Mouse (Mus musculus) Patski (cell line): ENCODE measurements around the gene Pcgf5. TPM values are rescaled to one million over a fixed set of nuclear protein-coding genes. Genes with fewer than 3 reads are reported as not detected.

ENCODE experiments used
- ATAC-seq: fragments of 100-300 bp; one replicate; pipeline ENCODE4 v1.8.0; 2021
- CTCF ChIA-PET: fragments of 350-600 bp; sonication (Branson Sonifier 250); formaldehyde crosslinking; loops from one replicate; lab custom pipeline; 2022; ENCODE audit warnings: inconsistent platforms; lab: Charles Lee
- POLR2A ChIA-PET: fragments of 350-600 bp; sonication (Branson Sonifier 250); formaldehyde crosslinking; loops from one replicate; lab custom pipeline; 2022; ENCODE audit warnings: antibody characterized with exemption, inconsistent platforms; lab: Charles Lee
- DNase-seq: peaks from one replicate; pipeline ENCODE4 v3.0.0-alpha.2; 2011; ENCODE audit warnings: low read depth, low spot score
- H3K27me3 ChIP-seq: fragments of 371-371 bp; one replicate; pipeline ENCODE4 v1.5.1; 2021
- CTCF ChIP-seq: fragments of 100-300 bp; IDR thresholded peaks from one replicate; pipeline ENCODE4 v1.5.1; 2021
- in situ Hi-C: fragments of 300-500 bp; cut with MboI; formaldehyde crosslinking; loops from 3 replicates; pipeline ENCODE4 v1.11.1; 2018; ENCODE audit warnings: low pct_unique_long_range_greater_than_20kb, mixed read lengths
- polyA plus RNA-seq: library from polyadenylated mRNA; unstranded; gene quantifications from one replicate; pipeline ENCODE4 v1.2.3, GENCODE M21; 2021

Pcgf5 gene
- polyA plus RNA-seq, result 13.3 TPM

GRCm38 (mm10) chr19:36348161-36348800 is at the start of gene Pcgf5:
Pcgf5 (plus strand) TSS chr19:36348309.
- in situ Hi-C loops, result no loop called here
- H3K27me3 ChIP-seq, result peaks cover 20% of the 10 kb centered on the region
- POLR2A ChIA-PET, result no interaction called here
- CTCF ChIA-PET, result interaction anchor here (1.5 kb wide), 1 partner anchor 71 kb away, joined by 3 read pairs; no protein-coding TSS in a partner anchor
- ATAC-seq, result peak; percentile 70
- no peak for TF ChIP-seq CTCF
- no peak for DNase-seq

GRCm38 (mm10) chr19:36305542-36305941 is 42.6 kb upstream of the Pcgf5 start:
- ATAC-seq, result no peak
- no peak for TF ChIP-seq CTCF
- in situ Hi-C loops, result no loop called here
- POLR2A ChIA-PET, result no interaction called here
- peak; percentile 15 for DNase-seq
- CTCF ChIA-PET, result no interaction called here
- peaks cover 10% of the 10 kb centered on the region for H3K27me3 ChIP-seq

- DNase-seq, result no peak
- ChIA-PET POLR2A (no interaction called here), CTCF (no interaction called here)
- ATAC-seq, result no peak
- in situ Hi-C loops, result no loop called here
- no peak for TF ChIP-seq CTCF
- peaks cover 36% of the 10 kb centered on the region for H3K27me3 ChIP-seq
These were observed 34.1 kb upstream of the Pcgf5 start for GRCm38 (mm10) chr19:36314010-36314409.

GRCm38 (mm10) chr19:36319735-36320134 is 28.4 kb upstream of the Pcgf5 start:
- CTCF ChIA-PET, result no interaction called here
- DNase-seq, result no peak
- POLR2A ChIA-PET, result no interaction called here
- H3K27me3 ChIP-seq, result peaks cover 50% of the 10 kb centered on the region
- TF ChIP-seq CTCF, result no peak
- in situ Hi-C loops, result no loop called here
- ATAC-seq, result no peak

GRCm38 (mm10) chr19:36321066-36321465 is 27.0 kb upstream of the Pcgf5 start:
- POLR2A ChIA-PET, result no interaction called here
- no peak for DNase-seq
- H3K27me3 ChIP-seq, result peaks cover 45% of the 10 kb centered on the region
- ATAC-seq, result no peak
- no peak for TF ChIP-seq CTCF
- CTCF ChIA-PET, result interaction anchor here (1.0 kb wide), 1 partner anchor 11 kb away, joined by 3 read pairs; no protein-coding TSS in a partner anchor
- in situ Hi-C loops, result no loop called here

GRCm38 (mm10) chr19:36323326-36323725 is 24.8 kb upstream of the Pcgf5 start:
- no peak for ATAC-seq
- DNase-seq, result no peak
- POLR2A ChIA-PET, result no interaction called here
- TF ChIP-seq CTCF, result no peak
- CTCF ChIA-PET, result interaction anchor here (1.6 kb wide), 1 partner anchor 95 kb away, joined by 4 read pairs; no protein-coding TSS in a partner anchor
- peaks cover 46% of the 10 kb centered on the region for H3K27me3 ChIP-seq
- in situ Hi-C loops, result no loop called here

GRCm38 (mm10) chr19:36328678-36329077 is 19.4 kb upstream of the Pcgf5 start:
- ATAC-seq (no peak), DNase-seq (no peak)
- no peak for TF ChIP-seq CTCF
- peaks cover 54% of the 10 kb centered on the region for H3K27me3 ChIP-seq
- POLR2A ChIA-PET, result no interaction called here
- in situ Hi-C loops, result no loop called here
- CTCF ChIA-PET, result no interaction called here

GRCm38 (mm10) chr19:36347376-36347775 is 733 bp upstream of the Pcgf5 start:
- ChIA-PET CTCF (no interaction called here), POLR2A (no interaction called here)
- H3K27me3 ChIP-seq, result peaks cover 23% of the 10 kb centered on the region
- no peak for TF ChIP-seq CTCF
- ATAC-seq (no peak), DNase-seq (no peak)
- in situ Hi-C loops, result no loop called here

GRCm38 (mm10) chr19:36347831-36348160 is 313 bp upstream of the Pcgf5 start:
- ChIA-PET CTCF (no interaction called here), POLR2A (no interaction called here)
- H3K27me3 ChIP-seq, result peaks cover 23% of the 10 kb centered on the region
- DNase-seq, result no peak
- no peak for ATAC-seq
- in situ Hi-C loops, result no loop called here
- TF ChIP-seq CTCF, result no peak

GRCm38 (mm10) chr19:36348801-36349486 is 835 bp downstream of the Pcgf5 start:
- CTCF ChIA-PET, result interaction anchor here (1.5 to 1.6 kb wide), 2 partner anchors 14 to 71 kb away, joined by 3 read pairs; no protein-coding TSS in a partner anchor
- peaks cover 20% of the 10 kb centered on the region for H3K27me3 ChIP-seq
- TF ChIP-seq CTCF, result no peak
- DNase-seq, result no peak
- peak; percentile 68 for ATAC-seq
- POLR2A ChIA-PET, result no interaction called here
- in situ Hi-C loops, result no loop called here

GRCm38 (mm10) chr19:36349487-36349955 is 1.4 kb downstream of the Pcgf5 start:
- peaks cover 20% of the 10 kb centered on the region for H3K27me3 ChIP-seq
- ATAC-seq (no peak), DNase-seq (no peak)
- ChIA-PET CTCF (interaction anchor here (1.5 to 1.6 kb wide), 2 partner anchors 14 to 70 kb away, joined by 3 read pairs; no protein-coding TSS in a partner anchor), POLR2A (no interaction called here)
- in situ Hi-C loops, result no loop called here
- no peak for TF ChIP-seq CTCF
